Mouse (Mus musculus) testis, adult 2 months (tissue): ENCODE data around the gene Fam90a1a. TPM values are rescaled to one million over a fixed set of nuclear protein-coding genes. Genes with fewer than 3 reads are reported as not detected.

Source experiments
- H3K27ac ChIP-seq: fragments of 200-500 bp; 2 replicates; pipeline ENCODE4 v1.5.1; 2012; ENCODE audit warnings: low read depth, low read length; ENCODE audit not compliant: control insufficient read depth, insufficient read depth
- H3K27me3 ChIP-seq: fragments of 200-500 bp; 2 replicates; pipeline ENCODE4 v1.6.1; 2012; ENCODE audit warnings: mild to moderate bottlenecking, low read length, moderate library complexity; ENCODE audit not compliant: control insufficient read depth, insufficient read depth
- H3K36me3 ChIP-seq: fragments of 200-500 bp; 2 replicates; pipeline ENCODE4 v1.6.1; 2012; ENCODE audit warnings: mild to moderate bottlenecking, low read length; ENCODE audit not compliant: control insufficient read depth, insufficient read depth
- H3K4me1 ChIP-seq: fragments of 200-500 bp; 2 replicates; pipeline ENCODE4 v1.6.1; 2012; ENCODE audit warnings: low read length; ENCODE audit not compliant: control insufficient read depth, insufficient read depth
- H3K4me3 ChIP-seq: fragments of 200-500 bp; 2 replicates; pipeline ENCODE4 v1.5.1; 2012; ENCODE audit warnings: low read depth, mild to moderate bottlenecking, low read length, moderate library complexity, mixed read lengths; ENCODE audit not compliant: control insufficient read depth
- CTCF ChIP-seq: fragments of 200-500 bp; IDR thresholded peaks from 2 replicates; pipeline ENCODE4 v1.5.1; 2012; ENCODE audit warnings: low read depth, mild to moderate bottlenecking, inconsistent platforms, low read length, moderate library complexity; ENCODE audit not compliant: control insufficient read depth, insufficient read depth, insufficient replicate concordance
- POLR2A ChIP-seq: fragments of 200-500 bp; IDR thresholded peaks from 2 replicates; pipeline ENCODE4 v1.6.1; 2012; ENCODE audit warnings: low read depth, mild to moderate bottlenecking, inconsistent platforms, low read length, moderate library complexity; ENCODE audit not compliant: control insufficient read depth
- polyA plus RNA-seq: library from polyadenylated mRNA; depleted of rRNA; stranded (reverse); fragments of >200 nt; gene quantifications from 2 replicates; pipeline ENCODE4 v1.2.3, GENCODE M21; 2012

Gene Fam90a1a
- polyA plus RNA-seq, 1 experiment, result not detected

DNA sequence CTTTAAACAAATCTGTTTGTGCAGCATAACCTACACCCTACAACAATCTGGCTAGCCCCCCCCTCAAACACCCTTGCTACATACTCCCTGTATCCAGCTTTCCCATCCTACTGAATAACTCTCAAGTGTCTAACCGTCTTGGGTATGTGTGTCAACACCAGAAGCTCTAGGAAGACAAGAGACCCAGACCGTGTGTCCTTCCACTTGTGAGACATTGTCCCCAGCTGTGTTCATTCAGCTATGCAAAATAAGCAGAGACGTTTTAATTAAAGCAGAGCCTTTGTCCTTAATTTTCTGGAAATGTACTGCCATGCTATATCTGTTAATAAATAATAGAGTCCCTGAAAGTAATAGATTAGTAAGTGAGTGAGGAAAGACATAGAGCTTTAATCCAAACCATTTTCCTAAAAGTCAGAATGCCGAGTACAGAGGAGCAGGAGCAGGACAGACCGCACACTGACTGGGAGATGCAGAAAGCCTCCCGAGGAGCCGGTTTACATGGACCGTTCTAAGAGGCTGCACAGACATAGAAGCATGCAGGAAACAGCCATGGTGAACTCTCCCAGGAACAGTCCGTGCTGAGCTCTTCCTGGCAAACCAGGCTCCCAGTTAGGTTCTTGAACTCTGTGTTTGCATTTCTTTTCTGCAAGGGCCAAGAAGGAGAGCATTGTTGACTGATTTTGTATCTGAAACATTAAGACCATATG lies 11.1 kb upstream of the Fam90a1a start:
- H3K27ac ChIP-seq, result no peak overlapping the region
- no peaks in the 10 kb centered on the region for H3K4me1 ChIP-seq
- TF ChIP-seq POLR2A (no peak), CTCF (no peak)
- no peaks in the 10 kb centered on the region for H3K36me3 ChIP-seq
- H3K27me3 ChIP-seq, result no peaks in the 10 kb centered on the region
- no peak overlapping the region for H3K4me3 ChIP-seq

DNA sequence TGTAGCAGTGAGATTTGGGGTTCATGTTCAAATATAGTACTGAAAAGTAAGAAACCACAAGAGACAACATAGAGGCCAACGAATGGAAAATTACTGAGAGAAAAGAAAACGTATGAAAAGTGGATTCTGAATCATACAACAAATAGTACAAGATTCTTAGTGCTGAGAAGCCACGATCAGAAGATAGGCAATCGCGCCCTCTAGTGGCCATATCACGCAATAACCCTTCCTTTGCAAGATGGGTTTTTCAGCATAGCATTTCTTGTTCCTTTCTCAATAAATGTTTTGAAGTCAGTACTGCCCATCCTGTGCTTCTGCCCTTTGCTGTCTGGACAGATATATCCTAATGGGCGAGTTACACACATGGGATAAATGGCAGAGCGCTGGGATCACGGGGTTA lies 3.2 kb upstream of the Fam90a1a start:
- H3K27ac ChIP-seq, result no peak overlapping the region
- TF ChIP-seq CTCF, result peak; percentile 27; the same call in 1 of the 2 replicates
- no peak for TF ChIP-seq POLR2A
- no peak overlapping the region for H3K4me3 ChIP-seq

DNA sequence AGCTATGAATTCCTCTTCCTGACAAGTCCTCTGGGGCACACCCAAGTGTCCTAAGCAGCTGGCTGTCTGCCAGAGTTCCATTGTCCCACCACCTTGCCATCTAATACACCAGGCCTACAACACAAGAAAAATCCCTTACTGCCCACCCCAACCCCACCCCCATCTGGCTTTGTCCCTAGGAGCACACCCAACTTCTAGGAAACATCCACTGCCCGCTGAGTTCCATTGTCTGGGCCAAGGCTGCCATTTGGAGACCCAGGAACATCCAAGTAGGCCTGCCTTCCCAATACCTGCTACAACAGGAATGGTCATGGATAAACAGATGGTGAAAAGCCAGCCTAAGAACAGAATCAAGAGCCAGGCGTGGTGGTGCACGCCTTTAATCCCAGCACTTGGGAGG lies 2.2 kb upstream of the Fam90a1a start:
- Histone ChIP-seq H3K27ac (no peak overlapping the region), H3K36me3 (no peaks in the 10 kb centered on the region), H3K4me3 (no peak overlapping the region), H3K4me1 (no peaks in the 10 kb centered on the region), H3K27me3 (no peaks in the 10 kb centered on the region)
- TF ChIP-seq CTCF (no peak), POLR2A (no peak)

More for the DNA sequence above, 3.2 kb upstream of the Fam90a1a start:
- Histone ChIP-seq H3K36me3 (no peaks in the 10 kb centered on the region), H3K27me3 (no peaks in the 10 kb centered on the region), H3K4me1 (no peaks in the 10 kb centered on the region)

DNA sequence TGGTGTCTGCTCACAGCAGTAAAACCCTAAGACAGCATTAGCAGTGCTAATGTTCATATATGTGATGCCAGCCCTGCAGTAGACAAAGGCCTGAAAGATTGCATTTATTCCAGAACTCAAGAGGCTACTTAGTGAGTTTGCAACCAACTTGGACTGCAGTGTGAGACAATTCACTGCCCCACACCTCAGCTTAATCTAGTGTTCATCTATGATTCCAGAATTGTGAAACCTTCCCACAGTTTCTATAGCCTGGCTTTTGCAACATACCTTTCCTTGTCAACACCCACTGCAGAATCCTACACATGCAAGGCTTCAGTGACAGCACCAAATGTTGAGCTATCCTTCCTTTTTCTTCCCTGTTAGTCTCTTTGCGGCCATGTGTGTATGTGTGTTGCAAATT lies 8.1 kb downstream of the Fam90a1a start:
- Histone ChIP-seq H3K27me3 (no peaks in the 10 kb centered on the region), H3K4me1 (no peaks in the 10 kb centered on the region), H3K36me3 (no peaks in the 10 kb centered on the region), H3K4me3 (no peak overlapping the region), H3K27ac (no peak overlapping the region)
- TF ChIP-seq CTCF (no peak), POLR2A (no peak)

DNA sequence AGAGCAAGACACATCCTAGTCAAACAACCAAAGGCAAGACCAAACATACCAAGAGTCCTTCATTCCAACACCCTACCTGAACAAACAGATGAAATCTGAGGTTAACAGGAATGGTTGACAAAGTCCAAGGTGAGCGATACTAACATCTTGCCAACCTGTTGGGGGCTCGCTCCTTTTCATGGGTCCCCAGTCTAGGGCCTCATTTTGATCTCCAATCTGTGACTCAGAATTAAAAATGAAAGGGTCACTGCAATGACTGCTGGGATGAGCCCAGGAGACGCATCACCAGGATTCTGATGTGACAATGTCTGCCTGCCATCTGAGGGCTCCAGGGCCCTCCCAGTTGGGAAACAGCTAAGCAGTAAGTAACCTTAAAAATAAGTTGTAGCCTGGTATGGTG lies 11.0 kb downstream of the Fam90a1a start, which contains the start of gene Ccdc70:
TSS of gene Ccdc70 (plus strand) at position 301 of the 400 bp plus-strand sequence.
- Histone ChIP-seq H3K4me3 (peak within 1 kb of the TSS; percentile 89), H3K36me3 (no peaks in the 10 kb centered on the region), H3K4me1 (no peaks in the 10 kb centered on the region), H3K27ac (no peak within 1 kb of the TSS), H3K27me3 (no peaks in the 10 kb centered on the region)
- TF ChIP-seq POLR2A (no peak), CTCF (no peak)

DNA sequence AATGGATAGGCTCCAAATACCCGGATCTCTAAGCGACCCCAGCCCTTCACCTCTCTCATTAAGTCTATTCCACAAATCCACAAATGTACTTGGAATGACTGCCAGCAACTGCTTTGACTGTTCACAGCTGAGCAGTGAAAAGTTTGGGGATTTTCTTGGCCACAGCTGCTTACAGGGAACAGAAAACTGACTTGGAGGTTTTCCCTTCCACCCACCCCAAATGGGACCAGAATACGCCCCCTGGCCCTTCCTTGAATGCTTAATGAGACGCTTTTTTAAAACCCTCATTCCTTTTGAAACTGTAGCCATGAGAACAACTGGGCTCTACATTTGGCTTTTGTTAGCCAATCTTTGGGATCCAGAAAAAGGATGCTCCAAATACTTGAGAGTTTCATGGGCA lies 19.7 kb downstream of the Fam90a1a start:
- Histone ChIP-seq H3K36me3 (no peaks in the 10 kb centered on the region), H3K27ac (no peak overlapping the region), H3K4me1 (no peaks in the 10 kb centered on the region), H3K27me3 (no peaks in the 10 kb centered on the region), H3K4me3 (no peak overlapping the region)
- TF ChIP-seq CTCF (no peak), POLR2A (no peak)

DNA sequence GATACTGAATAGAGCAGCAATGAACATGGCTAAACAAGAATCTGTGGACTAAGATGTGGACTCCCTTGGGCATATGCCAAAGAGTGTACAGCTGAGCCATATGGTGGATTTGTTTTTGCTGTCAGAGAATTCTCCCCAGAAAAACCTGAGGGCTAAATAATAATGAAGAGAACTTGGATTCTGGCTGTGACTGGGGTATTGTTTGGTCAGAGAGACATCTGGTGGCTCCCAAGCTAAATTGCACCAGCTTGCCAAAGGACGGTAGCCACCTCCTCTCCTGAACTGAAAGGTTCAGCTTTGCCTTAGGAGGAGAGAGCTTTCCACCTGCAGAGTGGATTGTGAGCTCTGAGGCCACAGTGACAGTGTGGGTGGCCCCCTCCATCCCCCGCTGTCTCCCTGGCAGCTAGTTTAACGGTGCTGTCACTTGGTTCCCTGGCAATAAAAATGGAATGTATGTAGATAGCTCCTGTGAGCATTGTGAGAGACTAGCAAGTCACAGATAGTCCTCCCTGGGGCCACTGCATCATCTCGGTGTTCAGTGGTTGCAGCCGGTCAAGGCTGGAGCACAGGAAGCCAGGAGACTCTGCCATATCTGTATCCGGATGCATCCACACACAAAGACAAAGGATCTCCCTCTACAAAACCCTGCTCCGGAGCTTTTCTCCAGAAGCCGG lies 23.3 kb downstream of the Fam90a1a start:
- no peaks in the 10 kb centered on the region for H3K4me1 ChIP-seq
- H3K27me3 ChIP-seq, result no peaks in the 10 kb centered on the region
- TF ChIP-seq CTCF, result no peak
- TF ChIP-seq POLR2A, result no peak
- H3K36me3 ChIP-seq, result no peaks in the 10 kb centered on the region
- no peak overlapping the region for H3K4me3 ChIP-seq
- H3K27ac ChIP-seq, result no peak overlapping the region
